Mouse (Mus musculus): Measurements from ENCODE around the gene Kri1. TPM values are rescaled to one million over a fixed set of nuclear protein-coding genes. Genes with fewer than 3 reads are reported as not detected.
A peak's percentile ranks its signal among the peaks of the same experiment; 100 is the strongest.

Gene Kri1
- total and polyA plus RNA-seq, 2 experiments from 2014 or later: 10.9 to 15.3 TPM

GRCm38 (mm10) chr9:21238004-21238732, 49.6 kb downstream of the Kri1 start:
- H3K4me3 ChIP-seq (ENCODE audit: low read length): peak overlapping the region; percentile 52
- ATAC-seq (peak; percentile 1; the same call in 1 of the 2 replicates), DNase-seq (ENCODE audit: low spot score) (peak; percentile 31)
- no peaks in the 10 kb centered on the region for H3K9me3 ChIP-seq (ENCODE audit: low read length)
- peaks cover 8% of the 10 kb centered on the region; the same call in 1 of the 2 replicates for H3K4me1 ChIP-seq (ENCODE audit: insufficient read depth, low read length)
- H3K4me2 ChIP-seq (ENCODE audit: low read depth, low read length): peak overlapping the region; percentile 69
- WGBS: 2% methylated on average over 27 of the region's 31 CpGs
- H3K9ac ChIP-seq (replicated peaks; ENCODE audit: low read length): peak overlapping the region; percentile 72
- no peak for TF ChIP-seq CTCF (IDR thresholded peaks at IDR 0.05; ENCODE audit: low read depth)
- peaks cover 7% of the 10 kb centered on the region; the same call in 1 of the 2 replicates for H3K27me3 ChIP-seq (ENCODE audit: insufficient read depth, low read length)
- peak overlapping the region; percentile 76 for H3K27ac ChIP-seq
- peaks cover 8% of the 10 kb centered on the region; the same call in 1 of the 2 replicates for H3K36me3 ChIP-seq (ENCODE audit: insufficient read depth, low read length)

DNA sequence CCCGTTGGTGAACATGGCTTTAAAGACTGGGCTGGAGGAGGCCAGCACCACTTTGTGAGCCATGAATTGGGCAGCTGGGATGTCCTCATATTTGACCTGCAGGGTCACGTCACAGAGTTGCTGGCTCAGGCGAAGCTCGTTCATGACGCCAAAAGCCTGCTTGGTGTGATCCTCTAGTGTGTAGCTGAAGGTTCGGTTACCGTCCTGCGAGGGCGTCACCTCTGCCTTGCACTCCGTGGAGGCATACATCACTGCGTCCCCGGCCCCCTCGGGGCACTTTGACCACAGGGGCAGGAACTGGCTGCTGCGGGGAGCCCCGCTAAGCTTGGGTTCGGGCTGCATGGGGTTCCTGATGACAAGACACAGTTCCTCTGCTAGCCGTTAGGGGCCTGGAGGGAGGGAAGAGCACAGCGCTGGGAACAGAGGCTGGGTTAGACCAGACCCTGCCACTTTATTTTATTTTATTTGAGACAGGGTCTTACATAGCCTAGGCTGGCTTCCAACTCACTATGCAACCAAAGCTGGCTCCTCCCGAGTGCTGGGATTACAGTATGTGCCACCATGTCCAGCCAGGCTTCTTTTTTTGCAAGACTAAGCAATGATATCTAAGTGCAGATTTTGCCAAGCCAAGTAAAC, 50.3 kb downstream of the Kri1 start:
- Histone ChIP-seq H3K4me1 (ENCODE audit: insufficient read depth, low read length) (peaks cover 8% of the 10 kb centered on the region; the same call in 1 of the 2 replicates), H3K27me3 (ENCODE audit: insufficient read depth, low read length) (0 out of 2 replicates have a peak, but pooled peaks cover 3% of the 10 kb centered on the region), H3K9ac (replicated peaks; ENCODE audit: low read length) (peak overlapping the region; percentile 72), H3K27ac (peak overlapping the region; percentile 76), H3K36me3 (ENCODE audit: insufficient read depth, low read length) (peaks cover 12% of the 10 kb centered on the region; the same call in 1 of the 2 replicates), H3K4me3 (ENCODE audit: low read length) (peak overlapping the region; percentile 52), H3K4me2 (ENCODE audit: low read depth, low read length) (peak overlapping the region; percentile 69), H3K9me3 (ENCODE audit: low read length) (no peaks in the 10 kb centered on the region)
- DNase-seq (ENCODE audit: low spot score) (peak; percentile 60), ATAC-seq (peak; percentile 54)
- WGBS: 16% methylated on average over 19 of the region's 19 CpGs
- TF ChIP-seq CTCF (IDR thresholded peaks at IDR 0.05; ENCODE audit: low read depth): peak; percentile 57

GRCm38 (mm10) chr9:21236991-21237367, 50.8 kb downstream of the Kri1 start:
- Histone ChIP-seq H3K27ac (peak overlapping the region; percentile 76), H3K9ac (replicated peaks; ENCODE audit: low read length) (peak overlapping the region; percentile 72; the same call in 1 of the 2 replicates), H3K4me2 (ENCODE audit: low read depth, low read length) (peak overlapping the region; percentile 69), H3K36me3 (ENCODE audit: insufficient read depth, low read length) (peaks cover 13% of the 10 kb centered on the region; the same call in 1 of the 2 replicates), H3K9me3 (ENCODE audit: low read length) (no peaks in the 10 kb centered on the region), H3K4me1 (ENCODE audit: insufficient read depth, low read length) (peaks cover 8% of the 10 kb centered on the region; the same call in 1 of the 2 replicates), H3K4me3 (ENCODE audit: low read length) (peak overlapping the region; percentile 52; the same call in 1 of the 2 replicates), H3K27me3 (ENCODE audit: insufficient read depth, low read length) (0 out of 2 replicates have a peak, but pooled peaks cover 3% of the 10 kb centered on the region)
- DNase-seq (ENCODE audit: low spot score) (no peak), ATAC-seq (no peak)
- no peak for TF ChIP-seq CTCF (IDR thresholded peaks at IDR 0.05; ENCODE audit: low read depth)
- WGBS: 71% methylated on average over 25 of the region's 25 CpGs

DNA sequence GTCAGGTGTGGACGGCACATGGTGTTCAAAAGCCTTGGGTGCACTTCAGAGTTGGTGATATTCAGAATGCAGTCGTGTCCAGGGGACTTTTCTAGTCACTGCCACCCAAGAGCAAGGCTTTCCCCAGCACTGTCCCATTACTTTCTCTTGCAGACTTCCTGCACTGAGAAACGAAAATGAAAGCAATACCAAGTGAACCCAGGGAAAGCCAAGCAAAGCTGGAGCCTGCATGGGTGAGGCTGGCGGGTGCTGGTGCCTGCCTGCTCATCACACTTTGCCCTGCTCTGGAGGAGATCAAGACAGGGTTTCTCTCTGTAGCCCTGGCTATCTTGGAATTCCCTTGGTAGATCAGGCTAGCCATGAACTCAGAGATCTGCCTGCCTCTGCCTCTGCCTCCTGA, 52.4 kb downstream of the Kri1 start:
- H3K9me3 ChIP-seq (ENCODE audit: low read length): no peaks in the 10 kb centered on the region
- 87% methylated on average over 4 of the region's 4 CpGs for WGBS
- no peak for DNase-seq (ENCODE audit: low spot score)
- H3K27me3 ChIP-seq (ENCODE audit: insufficient read depth, low read length): no peaks in the 10 kb centered on the region
- TF ChIP-seq CTCF (IDR thresholded peaks at IDR 0.05; ENCODE audit: low read depth): no peak
- no peak overlapping the region for H3K9ac ChIP-seq (replicated peaks; ENCODE audit: low read length)
- no peak overlapping the region for H3K4me3 ChIP-seq (ENCODE audit: low read length)
- H3K27ac ChIP-seq: no peak overlapping the region
- no peak overlapping the region for H3K4me2 ChIP-seq (ENCODE audit: low read depth, low read length)
- peaks cover 19% of the 10 kb centered on the region; the same call in 1 of the 2 replicates for H3K36me3 ChIP-seq (ENCODE audit: insufficient read depth, low read length)
- no peak for ATAC-seq
- peaks cover 8% of the 10 kb centered on the region; the same call in 1 of the 2 replicates for H3K4me1 ChIP-seq (ENCODE audit: insufficient read depth, low read length)

GRCm38 (mm10) chr9:21233805-21234204, 54.0 kb downstream of the Kri1 start:
- 85% methylated on average over 28 of the region's 28 CpGs for WGBS
- no peak overlapping the region for H3K4me3 ChIP-seq (ENCODE audit: low read length)
- H3K4me2 ChIP-seq (ENCODE audit: low read depth, low read length): no peak overlapping the region
- TF ChIP-seq CTCF (IDR thresholded peaks at IDR 0.05; ENCODE audit: low read depth): no peak
- H3K27me3 ChIP-seq (ENCODE audit: insufficient read depth, low read length): no peaks in the 10 kb centered on the region
- H3K27ac ChIP-seq: no peak overlapping the region
- ATAC-seq (no peak), DNase-seq (ENCODE audit: low spot score) (no peak)
- no peak overlapping the region for H3K9ac ChIP-seq (replicated peaks; ENCODE audit: low read length)
- H3K4me1 ChIP-seq (ENCODE audit: insufficient read depth, low read length): peaks cover 8% of the 10 kb centered on the region; the same call in 1 of the 2 replicates
- H3K9me3 ChIP-seq (ENCODE audit: low read length): no peaks in the 10 kb centered on the region
- peaks cover 27% of the 10 kb centered on the region for H3K36me3 ChIP-seq (ENCODE audit: insufficient read depth, low read length)

DNA sequence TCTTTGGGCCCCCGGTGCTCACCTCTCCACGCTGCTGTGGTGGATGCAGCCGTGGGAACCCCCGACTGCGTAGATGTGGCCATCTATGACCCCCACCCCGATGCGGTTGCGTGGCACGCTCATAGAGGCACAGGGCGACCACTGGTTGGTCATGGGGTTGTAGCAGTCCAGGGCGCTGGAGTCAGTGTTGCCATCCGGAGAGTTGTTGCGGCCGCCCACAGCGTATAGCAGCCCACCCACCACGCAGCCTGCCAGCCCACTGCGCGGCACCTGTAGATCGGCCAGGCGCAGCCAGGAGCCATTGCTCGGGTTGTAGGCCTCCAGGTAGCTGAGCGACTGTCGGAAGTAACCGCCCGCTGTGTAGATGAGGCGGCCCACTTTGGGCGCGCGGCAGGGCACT, 54.4 kb downstream of the Kri1 start:
- Histone ChIP-seq H3K27me3 (ENCODE audit: insufficient read depth, low read length) (no peaks in the 10 kb centered on the region), H3K9ac (replicated peaks; ENCODE audit: low read length) (no peak overlapping the region), H3K4me1 (ENCODE audit: insufficient read depth, low read length) (peaks cover 8% of the 10 kb centered on the region; the same call in 1 of the 2 replicates), H3K4me2 (ENCODE audit: low read depth, low read length) (no peak overlapping the region), H3K9me3 (ENCODE audit: low read length) (no peaks in the 10 kb centered on the region), H3K27ac (no peak overlapping the region), H3K36me3 (ENCODE audit: insufficient read depth, low read length) (peaks cover 27% of the 10 kb centered on the region), H3K4me3 (ENCODE audit: low read length) (no peak overlapping the region)
- WGBS: 89% methylated on average over 29 of the region's 29 CpGs
- DNase-seq (ENCODE audit: low spot score) (no peak), ATAC-seq (no peak)
- TF ChIP-seq CTCF (IDR thresholded peaks at IDR 0.05; ENCODE audit: low read depth): no peak
